Mouse (Mus musculus) adrenal gland, adult (tissue): ENCODE results near the gene Slc19a2.

ENCODE experiments used
- DNase-seq, 2 experiments: peaks; one replicate each; pipeline ENCODE4 v3.0.0; 2022 to 2023; ENCODE audit warnings: low spot score in 1 of 2; ENCODE audit not compliant: inconsistent age in 2 of 2

The Slc19a2 gene

DNA sequence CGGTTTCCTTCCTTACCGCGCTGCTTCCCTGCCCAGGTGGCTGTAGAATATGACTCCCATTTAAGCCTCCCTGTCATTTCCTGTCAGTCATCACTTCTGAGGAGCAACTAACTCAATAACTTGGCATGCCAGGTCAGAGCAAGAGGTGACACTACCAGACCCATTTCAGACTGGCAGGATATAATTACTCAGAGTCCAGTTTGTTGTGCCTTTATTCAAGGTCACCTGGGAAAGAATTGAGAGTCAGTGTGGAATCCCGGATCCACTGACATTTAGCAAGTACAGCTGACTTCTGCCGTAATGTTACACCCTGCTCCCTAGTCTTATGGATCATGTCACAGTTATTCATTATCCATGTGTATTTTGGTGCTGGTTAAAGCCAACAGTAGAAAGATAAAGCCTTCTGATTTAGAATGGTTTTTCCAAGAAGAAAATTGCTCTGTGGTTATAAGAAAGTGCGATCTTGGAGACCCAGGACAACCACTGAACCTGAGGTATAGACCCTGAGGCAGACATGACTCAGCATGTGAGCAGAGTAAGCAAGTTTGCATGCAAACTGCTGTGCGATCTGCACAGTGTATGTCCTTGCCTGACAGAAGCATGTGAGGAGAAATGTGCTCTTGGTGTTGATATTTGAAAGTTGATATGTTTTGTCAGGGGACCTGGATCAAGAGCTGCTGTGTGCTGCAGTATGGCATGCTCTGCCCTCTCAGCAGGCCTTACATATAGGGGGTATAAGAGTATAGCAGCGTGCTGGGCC is 1.7 kb downstream of the Slc19a2 start:
- DNase-seq = peak; percentile 37 to 78

DNA sequence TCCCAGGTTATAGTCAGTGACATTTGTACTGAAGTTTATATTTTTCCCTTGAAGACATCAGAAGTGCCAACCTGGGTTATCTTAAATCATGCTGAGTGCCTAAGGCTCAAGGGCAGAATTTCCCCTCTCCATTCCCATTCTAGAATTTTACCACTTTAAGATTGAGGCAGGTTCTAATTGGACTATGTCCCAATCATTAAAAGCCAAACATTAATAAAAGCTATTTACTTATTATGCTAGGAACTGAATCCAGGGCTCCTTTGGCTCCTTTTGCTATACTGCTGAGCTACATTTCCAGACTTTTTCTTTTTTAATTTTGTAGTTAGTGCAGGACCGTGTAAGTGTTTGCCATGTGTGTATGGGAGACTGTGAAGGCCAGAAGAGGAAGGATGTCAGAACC is 2.6 kb downstream of the Slc19a2 start:
- DNase-seq = no peak

DNA sequence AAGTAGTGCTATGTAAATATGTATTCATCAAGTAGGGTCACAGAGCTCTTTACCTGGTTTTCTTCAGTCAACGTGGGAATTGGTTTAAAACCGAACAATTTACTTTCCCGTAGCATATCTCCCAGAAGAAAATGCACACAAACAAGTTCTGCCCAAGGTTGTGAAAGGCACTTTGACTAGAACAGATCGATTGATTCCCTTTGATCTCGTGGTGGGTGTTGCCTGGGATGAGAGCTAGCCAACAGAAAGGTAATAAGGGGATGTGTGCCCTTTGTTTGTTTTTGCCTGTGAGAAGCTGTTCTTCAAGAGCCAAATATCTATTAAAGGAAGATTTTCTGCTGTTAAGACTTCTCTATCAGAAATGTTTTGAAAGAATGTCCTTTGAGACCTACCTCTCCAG is 3.7 kb downstream of the Slc19a2 start:
- no peak for DNase-seq

DNA sequence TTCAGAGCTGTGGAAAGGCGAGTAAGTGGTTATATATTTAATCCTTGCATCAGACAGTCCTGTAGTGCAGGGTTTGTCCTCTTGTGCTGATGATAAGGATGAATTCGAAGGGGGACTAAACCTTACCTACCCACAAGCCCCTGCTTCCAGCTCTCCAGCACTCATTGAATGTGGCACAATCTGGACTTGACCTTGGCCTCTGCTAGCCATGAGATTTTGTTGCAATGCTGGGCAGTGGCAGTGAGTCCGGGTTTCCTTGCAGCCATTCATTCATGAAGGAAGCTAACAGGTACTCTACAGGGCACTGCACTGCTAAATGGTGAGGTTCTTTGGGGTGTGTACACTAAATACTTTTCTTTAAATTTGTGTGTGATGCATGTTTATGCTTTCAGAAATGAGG is 6.0 kb downstream of the Slc19a2 start:
- DNase-seq = peak; percentile 38 to 76

DNA sequence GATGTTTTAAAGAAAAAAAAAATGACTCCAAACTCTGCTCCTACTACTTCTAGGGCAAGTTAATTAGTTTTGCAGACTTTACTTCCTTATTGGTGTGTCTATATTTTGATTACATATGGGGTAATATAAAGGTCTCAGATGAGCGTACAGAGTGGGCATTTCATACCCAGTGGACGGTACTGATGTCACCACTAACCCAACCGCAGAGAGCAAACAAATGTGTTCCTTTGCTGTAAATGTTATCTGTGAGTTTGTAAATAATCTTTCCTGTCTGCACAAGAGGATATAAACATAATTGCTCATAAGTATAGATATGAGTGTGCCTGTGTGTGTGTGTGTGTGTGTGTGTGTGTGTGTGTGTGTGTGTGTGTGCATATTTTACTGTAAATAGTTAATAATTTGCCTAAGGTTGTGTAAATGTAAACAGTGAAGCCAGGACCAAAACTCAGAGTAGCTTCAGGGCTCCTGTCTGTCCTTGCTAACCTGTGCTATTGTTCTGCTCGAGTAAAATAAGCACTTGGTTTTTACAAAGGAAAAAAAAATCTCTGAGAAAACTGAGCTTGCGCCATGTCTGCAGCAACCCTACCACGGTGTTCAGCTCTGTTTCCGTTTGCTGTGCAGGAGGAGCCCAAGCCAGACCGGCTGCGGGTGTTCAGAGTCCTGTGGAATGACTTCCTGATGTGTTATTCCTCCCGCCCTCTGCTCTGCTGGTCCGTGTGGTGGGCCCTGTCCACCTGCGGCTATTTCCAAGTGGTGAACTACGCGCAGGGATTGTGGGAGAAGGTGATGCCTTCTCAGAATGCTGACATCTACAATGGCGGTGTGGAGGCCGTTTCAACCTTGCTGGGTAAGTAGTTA is 11.6 kb downstream of the Slc19a2 start:
- DNase-seq = no peak

DNA sequence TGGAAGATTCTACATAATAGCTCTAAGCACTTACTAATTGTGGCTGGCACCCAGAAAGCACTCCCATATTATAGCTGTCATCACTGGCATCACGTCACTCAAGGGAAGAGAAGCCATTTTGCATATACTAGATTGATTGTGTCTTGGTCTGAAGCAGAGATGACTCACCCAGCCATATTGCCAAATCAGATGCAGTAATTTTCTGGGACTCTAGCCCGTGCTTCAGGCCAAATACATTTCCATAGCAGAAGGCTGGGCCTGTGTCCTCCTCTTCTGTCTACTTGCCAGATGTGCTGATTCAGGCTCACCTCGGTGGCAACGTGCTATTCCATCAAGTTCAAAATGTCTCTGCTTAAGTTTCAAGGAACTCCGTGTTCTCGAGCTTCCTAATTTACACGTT is 12.7 kb downstream of the Slc19a2 start:
- DNase-seq = peak; percentile 78 to 91

DNA sequence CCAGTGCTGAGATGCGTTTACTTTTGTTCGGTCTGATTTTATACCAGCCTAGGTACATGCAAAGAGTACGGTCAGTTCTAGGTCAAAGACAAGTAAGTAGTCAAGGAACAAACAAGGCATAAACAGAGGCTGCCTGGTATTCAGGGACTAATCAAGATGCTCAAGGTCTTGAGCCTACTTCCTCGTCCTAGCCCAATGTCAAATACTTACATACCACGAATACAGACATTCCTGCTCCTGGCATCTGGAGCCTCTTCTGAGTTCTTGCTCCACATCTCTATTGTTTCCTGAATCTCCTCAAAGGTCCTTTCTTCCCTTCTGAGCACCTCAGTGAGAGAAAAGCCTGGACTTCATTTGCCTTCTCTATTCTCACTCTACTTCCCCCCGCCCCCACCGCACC is 22.1 kb downstream of the Slc19a2 start:
- DNase-seq = no peak

DNA sequence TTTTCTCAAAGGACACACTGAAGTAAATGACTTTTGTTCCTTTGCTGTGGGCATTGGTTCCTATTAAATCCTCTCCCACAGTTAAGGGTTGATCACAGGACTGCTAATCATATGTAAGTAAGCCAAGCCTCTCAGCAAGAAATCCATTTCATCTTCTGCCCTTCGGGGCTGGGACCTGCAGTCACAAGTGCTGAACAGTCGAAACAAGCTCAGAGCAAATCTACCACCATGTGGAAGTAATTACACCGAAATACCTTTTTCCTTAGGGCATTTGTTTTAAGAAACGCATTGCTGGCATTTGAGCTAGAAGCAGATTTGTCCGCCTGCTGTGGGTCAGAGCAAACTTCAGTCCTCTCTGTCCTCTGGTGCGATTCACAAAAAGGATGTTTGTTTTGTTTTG is 24.8 kb downstream of the Slc19a2 start:
- no peak for DNase-seq

DNA sequence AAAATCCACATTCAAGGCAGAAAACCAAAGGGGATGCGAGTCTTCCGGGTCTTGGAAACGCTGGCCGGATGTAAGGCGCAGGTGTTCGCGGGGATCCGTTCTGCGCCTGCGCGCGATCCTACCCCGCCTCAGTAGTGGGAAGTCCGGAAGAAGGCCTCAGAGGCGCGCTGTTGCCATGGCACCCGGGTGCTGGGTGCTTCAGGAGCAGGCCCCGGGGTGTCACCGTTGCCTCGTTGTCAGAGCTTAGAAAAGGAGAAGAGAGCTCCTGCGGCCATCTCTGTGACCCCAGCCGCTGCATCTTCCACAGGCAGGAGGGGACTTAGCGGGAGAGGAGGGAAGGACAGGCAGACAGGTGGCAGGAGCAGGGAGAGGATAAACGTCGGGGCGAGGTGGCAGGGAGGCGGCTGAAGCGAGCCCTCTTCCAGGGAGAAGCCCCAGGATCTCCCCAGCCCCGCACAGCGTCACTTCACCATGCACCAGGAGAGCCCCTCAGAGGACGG is 26.7 kb downstream of the Slc19a2 start, which contains the start of gene Ccdc181:
TSS of gene Ccdc181 (plus strand) at position 131 of the 500 bp plus-strand sequence.
- DNase-seq = peak; percentile 96 to 97

DNA sequence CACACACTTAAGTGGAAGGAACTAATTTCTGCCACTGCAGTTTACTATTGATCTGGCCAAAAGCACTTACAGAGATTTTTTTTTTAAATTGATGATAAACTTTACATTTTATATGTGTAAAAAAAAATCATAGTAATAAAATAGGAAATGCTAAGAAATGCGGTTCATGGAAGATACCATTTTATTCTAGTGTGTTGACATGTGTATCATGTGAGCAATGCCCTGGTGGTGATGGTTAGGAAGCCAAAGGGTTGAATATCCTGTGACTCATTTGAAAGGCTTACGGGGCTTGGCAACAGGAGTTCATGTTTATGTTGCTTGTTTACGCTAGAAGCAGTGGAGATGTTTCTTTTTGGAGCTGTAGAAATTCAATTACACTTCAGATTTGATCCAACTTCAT is 27.7 kb downstream of the Slc19a2 start:
- no peak for DNase-seq

DNA sequence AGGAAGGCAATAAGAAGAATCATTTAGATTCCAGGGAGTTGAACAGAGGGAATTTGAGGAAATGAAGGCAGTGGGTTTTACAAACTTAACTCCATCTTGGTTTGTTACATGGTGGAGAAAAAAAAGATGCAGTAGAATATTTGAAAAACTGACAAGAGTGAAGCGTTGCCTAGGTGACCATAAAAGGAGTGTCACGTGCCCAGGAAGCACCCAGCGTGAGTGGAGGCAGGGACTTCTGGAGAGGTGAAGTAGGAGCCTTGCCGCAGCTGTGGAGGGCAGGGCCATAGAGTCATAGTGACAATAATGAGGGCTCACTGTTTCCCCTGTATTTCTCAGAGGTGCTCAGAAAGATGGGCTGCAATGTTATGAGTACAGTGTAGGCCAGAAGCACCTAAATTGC is 30.5 kb downstream of the Slc19a2 start:
- no peak for DNase-seq

DNA sequence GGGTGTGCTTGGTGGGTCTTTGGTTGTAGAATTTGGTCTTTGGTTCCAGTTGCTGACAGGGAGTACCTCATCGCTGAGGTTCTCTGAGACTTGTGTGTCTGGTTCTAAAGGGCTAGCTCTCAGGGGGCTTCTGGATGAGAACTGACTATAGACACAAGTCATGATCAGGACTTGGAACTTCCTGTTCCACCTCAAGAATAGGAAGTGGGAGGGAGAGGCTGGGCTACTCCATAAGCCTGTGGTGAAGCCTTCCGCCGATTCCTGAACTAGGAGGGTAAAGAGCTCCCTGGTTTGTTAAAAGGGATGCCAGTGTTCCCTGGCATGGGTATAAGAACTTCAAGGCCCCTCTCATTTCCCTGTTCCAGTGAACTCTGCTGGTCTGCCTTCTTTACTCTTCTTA is 35.2 kb downstream of the Slc19a2 start:
- DNase-seq = no peak

DNA sequence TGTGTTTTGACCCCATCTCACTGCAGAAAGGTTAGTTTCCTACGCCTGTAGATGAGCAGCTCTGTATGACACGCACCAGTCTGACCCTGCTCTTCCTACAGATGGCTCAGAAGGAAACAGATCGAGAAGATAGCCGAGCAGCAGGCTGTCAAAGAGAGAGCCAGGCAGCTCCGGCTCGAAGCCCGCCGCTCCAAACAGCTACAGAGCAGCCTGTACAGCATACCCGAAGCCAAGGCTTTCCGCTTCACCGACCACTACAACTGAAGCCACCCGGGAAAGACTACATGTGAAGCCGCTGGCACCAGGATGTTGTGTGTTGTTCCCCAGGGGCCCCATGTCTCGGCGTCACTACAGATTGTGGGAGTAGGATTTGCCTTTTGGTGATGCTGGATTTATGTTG is 38.6 kb downstream of the Slc19a2 start:
- DNase-seq = no peak

DNA sequence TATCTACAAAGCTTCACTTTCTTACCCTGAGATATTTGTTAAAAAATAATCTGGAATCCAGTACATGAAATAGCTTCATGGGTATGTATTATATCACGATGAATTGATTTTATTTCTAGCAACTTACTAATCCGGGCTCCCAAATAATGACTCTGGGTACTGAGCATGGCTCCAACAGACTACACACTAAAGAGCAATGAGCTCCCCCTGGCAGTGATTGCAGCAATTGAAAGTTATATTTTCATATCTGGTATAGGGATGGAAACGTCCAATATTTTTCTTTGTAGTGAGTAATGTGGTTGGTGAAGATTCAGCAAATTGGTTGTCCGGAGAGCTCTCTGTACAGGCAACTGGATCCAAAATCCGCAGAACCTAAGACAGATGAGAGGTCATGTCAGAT is 43.2 kb downstream of the Slc19a2 start:
- DNase-seq = no peak

DNA sequence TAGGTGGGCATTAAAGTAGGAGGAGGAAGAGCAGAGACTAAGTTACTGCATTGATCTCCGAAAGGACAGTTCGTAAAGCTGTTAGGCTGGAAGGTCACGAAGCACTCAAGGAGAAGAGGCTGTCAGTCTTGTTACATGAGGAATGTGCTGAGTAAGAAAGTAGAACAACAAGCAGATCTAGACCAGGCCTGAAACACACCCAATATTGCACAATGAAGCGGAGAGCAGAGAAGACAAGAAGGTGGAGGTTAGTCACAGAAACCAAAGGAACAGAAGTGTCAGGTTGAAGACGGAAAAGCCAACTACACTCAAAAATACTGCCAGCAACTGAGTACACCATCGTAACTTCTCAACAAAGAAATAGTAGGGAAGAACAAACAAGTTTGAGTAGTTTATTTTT is 45.2 kb downstream of the Slc19a2 start:
- DNase-seq = no peak

DNA sequence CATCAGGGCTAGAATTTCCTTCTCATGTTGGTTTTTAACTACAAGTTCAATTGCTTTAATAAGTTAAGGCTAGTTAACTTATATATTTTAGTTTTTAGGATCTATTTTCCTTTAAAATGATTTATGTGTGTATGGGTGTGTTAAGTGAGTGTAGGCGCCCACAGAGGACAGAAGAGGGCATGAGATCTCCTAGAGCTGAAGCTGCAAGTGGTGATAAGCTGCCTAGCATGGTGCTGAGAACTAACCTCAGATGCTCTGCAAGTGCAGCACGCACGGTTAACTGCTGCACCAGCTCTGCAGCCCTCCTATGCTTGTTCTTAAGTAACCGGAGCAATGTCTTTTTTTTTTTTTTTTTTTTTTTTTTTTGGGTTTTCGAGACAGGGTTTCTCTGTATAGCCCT is 47.6 kb downstream of the Slc19a2 start:
- DNase-seq = no peak

DNA sequence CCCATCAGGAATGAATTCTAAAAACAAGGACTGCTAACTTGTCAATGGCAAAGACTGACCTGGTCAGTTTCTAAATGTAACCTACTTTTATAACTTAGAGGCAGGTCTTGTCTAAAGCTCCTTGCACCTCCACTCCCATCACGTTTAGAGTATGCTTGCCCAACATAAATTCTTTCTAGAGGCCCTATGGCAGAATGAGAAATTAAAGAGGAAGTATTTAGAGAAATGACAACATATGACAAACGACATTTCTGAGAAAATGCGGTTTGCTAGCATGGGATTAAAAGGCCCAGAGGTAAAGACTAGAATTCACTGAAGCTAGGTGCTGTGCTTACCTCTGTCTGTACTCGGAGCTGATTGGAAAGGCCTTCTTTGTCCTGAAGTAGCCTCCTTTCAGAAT is 53.1 kb downstream of the Slc19a2 start:
- no peak for DNase-seq

DNA sequence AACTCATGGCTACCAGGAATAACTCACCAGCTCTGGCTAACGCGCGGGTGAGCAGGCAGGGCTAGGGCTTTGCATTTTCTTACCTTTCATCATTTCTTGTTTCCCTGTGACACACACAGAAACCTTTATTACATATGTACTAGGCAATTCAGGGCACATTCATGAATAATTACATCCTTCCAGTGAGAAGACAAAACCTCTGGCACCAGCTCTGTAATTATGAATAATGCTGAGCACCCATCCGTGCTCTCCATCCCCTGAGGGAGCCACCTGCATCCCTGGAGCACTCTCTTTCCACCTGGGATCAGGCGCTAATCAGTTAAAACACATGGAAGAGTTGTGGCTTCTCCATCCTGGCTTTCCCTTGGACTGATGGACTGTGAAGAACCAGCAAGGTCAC is 55.0 kb downstream of the Slc19a2 start, which contains the start of gene Nme7:
TSS of gene Nme7 (plus strand) at position 301 of the 400 bp plus-strand sequence.
- no peak for DNase-seq

DNA sequence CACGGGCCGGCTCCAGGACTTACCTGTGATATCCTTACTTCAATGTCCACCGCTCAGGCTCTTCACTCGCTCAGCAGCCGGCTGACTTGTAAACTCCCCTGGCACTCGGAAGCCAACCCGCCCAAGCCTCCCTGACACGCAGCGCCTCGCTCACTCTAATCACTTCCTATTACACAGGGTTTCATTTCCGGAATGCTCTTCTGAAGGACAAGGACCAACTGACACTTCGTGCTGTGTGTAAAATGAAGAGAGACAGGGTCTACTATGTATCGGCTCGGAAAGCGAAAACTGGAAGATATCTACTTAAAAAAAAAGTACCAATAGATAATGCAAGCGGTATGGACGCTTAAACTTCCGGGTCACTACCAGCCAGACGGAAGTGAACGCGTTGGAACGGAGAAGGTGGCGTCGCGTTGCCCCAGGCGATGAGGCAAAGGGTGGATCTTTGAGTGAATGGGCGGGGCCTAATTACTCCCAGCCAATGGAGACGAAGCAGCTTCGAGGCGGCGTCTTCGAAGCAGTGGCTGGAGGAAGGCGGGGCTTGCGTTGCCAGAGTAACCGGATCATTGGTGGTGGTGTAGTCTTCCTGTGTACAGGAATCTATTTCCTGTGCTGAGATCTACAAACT is 58.4 kb downstream of the Slc19a2 start, which contains the start of gene Blzf1:
TSS of gene Blzf1 (minus strand) at position 366 of the 628 bp plus-strand sequence.
- peak; percentile 97 to 98 for DNase-seq

DNA sequence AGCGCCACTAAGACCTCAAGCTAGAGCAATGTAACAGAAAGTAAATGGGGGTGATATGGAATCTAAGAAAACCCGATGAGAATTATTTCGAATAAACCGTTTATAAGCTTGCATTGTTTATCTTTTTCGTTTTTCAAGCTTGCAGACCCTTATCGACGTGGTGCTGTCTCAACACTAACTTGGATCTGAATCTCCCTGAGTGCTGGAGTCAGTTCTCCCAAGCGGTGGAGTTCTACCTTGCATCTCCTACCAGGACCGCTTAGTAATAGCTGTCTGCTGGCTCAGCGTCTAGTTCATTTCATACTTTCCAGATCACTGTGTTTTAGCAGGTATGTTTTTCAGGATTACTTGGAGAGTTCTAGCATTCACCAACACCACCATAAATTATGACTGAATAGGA is 59.1 kb downstream of the Slc19a2 start:
- no peak for DNase-seq

DNA sequence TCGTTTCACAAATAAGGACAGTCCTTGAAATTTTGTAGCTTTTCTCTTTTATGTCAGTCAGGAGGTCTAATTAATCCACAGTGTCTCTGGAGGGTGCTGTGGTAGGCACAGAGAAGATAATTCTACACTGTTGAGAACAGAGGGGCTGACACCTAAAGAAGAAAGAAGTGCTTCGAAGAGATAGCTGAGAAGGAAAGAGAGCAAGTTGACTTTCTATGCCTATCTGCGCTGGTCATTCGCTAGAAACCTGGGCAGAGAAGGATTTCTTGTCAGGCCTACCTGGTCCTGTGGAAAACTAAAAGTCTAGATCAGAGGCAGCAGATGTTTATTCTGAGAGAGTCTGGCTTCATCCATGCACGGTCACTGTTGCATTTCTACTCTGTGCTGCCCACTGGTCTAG is 65.2 kb downstream of the Slc19a2 start:
- DNase-seq = no peak
